Mouse (Mus musculus) monocyte, adult 59 days (primary cell): ENCODE measurements around the gene Oxsr1. TPM values are rescaled to one million over a fixed set of nuclear protein-coding genes. Genes with fewer than 3 reads are reported as not detected.

Experiments
- total RNA-seq, 2 experiments: library from RNA; stranded (reverse); gene quantifications; one replicate each; pipeline ENCODE4 v1.2.4; 2023

Gene Oxsr1
- total RNA-seq = 10 to 100 TPM; 37.3 to 40.8 TPM

DNA sequence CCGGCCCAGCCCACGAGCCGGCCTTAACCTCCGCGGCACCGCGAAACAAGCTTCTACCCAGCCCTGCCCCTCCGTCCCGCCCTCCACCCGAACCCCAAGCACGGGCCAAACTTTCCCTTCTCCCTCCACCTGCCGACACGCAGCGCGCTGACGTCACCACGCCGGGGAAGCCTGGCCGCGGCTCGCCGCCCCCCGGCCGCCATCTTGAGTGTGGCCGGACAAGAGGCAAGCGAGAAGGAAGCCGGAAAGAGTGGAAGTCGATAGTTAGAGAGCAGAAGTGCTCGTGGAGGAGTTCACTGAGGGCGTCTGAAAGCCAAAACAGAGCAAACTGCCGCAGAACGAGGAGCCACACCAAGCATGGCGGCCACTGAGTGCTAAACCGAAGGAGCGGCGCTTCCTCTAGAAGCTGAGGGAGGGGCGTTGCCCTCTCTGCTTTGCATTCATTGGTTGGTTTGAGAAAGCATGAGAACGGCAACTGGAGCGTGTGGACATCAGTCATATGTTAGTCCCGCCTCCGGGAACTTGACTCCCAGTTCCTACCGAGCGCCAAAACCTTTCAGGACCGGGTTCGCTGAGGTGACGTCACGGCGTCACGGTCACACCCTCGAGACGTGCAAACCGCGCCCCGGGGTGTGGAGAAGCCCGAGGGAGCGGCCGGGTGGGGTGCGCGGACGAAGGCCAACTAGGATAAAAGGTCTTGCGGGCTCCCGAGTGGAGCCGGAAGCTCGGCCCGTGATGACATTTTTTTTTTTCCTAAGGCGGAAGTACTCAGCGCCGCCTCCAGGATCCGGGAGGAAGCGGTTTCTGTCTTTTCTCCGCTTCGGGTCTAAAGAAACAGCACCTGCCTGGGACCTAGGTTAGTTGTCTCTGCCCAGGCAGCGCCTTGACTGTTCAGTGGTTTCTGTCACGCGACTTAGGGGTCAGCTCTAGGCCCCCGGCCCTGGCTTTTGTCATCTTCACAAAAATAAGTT lies at the start of gene Oxsr1:
TSS of gene Oxsr1 (minus strand) at position 139 of the 971 bp plus-strand sequence.

DNA sequence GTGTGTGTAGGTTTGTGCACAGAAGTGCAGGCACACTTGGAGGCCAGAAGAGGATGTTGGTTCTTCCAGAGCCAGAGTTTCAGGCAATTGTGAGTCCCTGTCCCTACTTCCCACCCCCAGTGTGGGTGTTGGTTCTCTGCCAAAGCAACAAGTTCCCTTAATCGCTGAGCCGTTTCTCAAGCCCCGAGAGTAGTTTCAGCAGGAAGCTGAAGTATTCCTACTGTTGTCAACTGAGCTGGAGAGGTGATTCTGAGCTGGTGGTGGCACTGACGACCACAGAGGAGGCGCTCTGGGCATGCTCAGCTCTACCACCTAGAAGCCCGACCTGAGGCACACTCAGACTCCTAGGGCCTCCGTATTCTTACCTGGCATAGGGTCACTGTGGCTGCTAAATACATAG lies 43.1 kb upstream of the Oxsr1 start, which contains the start of gene Slc22a14:
TSS of gene Slc22a14 (minus strand) at position 270 of the 400 bp plus-strand sequence.

DNA sequence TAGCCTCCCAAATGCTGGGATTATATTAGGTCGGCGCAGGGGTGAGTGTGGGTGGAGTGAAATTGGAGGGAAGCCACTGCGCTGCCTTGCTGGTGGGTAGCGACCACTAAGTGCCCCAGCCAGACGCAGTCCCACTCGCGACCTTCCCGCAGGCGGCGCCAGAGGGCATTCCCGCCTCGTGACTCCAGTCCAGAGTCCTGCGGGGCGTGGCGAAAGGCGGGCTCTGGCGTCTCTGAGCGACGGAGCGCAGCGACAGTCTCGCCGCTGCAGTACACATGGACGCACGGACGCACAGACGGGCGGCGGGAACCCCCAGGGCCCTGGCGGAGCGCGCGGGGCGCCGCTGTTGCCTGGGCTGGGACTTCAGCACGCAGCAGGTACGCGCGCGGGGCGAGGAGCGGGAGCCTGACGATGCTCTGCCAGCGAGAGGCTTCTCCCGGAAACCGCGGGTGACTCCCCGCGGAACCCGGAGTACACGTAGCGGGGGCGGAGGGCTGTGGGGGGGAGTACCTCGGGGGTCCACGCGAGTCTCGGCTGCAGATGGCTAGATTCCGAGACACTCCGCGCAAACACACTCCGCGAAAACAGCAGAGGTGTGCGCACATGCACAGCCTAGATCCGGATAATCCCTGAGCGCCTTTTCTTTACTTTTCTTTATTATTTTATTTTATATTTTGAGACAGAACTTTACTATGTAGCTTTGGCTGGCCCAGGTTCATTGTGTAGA lies 35.3 kb upstream of the Oxsr1 start, which contains the start of gene Xylb:
TSS of gene Xylb (plus strand) at position 51 of the 727 bp plus-strand sequence.

DNA sequence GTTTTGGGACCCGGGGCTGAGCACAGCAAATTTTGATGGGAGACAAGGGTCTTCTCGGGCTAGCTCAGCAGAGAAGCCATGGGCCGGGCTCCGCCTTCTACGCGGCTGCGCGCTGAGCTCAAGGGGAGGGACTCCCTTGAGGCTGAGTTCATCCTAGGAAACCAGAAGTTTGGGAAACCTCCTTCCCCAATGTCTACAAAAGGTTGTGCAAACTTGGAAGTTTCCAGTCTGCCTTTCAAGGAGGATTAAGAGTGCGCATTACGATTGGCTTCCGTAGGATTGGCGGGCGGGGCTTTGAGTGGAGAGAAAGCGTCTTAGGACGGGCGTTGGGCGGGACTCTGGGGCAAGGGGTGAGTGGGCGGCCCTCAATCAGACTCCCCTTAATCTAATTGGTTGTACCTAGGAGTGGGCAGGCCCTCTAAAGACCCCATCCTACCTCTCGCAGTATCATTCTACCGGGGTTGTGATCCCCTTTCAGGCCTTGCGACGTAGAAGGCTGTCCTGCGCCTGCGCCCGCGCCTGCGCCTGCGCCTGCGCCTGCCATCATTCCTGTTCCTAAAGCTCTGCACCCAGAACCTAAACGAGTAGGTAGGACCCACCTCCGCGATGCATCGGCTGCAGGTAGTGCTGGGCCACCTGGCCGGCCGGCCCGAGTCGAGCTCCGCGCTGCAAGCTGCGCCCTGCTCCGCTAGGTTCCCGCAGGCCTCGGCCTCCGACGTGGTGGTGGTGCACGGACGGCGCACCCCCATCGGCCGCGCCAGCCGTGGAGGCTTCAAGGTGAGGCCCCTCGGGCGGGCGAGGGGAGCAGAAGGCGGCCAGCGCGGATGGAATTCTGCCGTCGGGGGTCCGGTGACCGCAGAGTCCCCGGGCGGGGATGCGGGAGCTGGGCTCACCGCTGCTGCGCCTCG lies 18.9 kb upstream of the Oxsr1 start, which contains the start of gene Myd88:
TSS of gene Myd88 (minus strand) at position 503 of the 908 bp plus-strand sequence.

DNA sequence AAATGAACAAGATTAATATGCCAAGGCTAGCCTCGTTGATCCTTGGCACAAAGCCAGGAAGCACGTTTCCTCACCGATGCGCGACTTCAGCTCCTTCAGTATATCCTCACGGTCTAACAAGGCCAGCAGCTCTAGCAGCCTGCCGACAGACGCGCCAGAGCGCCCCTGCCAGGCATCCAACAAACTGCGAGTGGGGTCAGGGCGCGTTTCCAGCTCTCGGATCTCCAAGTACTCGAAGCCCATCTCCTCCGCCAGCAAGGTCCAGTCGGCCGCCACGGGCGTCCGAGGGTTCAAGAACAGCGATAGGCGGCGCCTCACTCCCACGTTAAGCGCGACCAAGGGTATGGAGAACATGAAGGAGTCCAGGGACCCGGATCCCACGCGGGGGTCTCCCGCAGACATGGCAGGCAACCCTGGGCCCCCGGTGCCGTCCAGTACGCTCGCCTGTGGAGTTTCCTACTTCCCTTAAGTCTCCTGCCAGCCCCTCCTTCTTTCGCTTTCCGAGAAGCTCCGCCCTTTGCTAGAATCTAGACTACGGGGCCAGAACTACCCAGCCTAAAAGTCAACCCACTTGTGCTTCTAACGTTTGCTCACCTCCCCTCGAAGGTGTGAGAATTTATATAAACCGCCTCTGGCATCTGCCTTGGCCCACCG lies 17.5 kb upstream of the Oxsr1 start, which contains the start of gene Acaa1a:
TSS of gene Acaa1a (plus strand) at position 119 of the 654 bp plus-strand sequence.

DNA sequence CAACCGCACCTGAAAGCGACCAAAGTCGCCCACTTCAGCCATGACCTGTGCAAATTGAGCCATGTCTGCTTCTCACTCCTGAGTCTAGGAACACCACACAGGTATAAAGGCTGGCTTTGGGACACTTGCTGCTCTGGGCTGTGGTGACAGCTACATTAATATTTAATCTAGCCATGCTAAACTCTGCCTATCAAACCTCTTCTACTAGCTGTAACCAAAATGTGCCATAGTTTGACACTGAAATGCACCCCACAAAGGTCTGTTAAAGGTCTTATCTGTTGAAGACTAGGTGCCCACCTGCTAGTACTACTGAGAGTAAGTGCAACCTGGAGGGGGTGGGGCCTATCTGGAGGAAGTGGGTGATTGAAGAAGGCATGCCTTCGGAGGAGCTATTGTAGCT lies 113.2 kb downstream of the Oxsr1 start, which contains the start of gene Slc22a13:
TSS of gene Slc22a13 (minus strand) at position 101 of the 400 bp plus-strand sequence.

Other genes with a start within 250 kb of the Oxsr1 start
- 1 to 10 TPM; 5.5 to 6.2 TPM for gene Plcd1, start 228.9 kb downstream of the Oxsr1 start, total RNA-seq
- gene Dlec1, start 219.9 kb downstream of the Oxsr1 start, total RNA-seq = under 1 TPM; 0.39 to 0.52 TPM
- 1 to 10 TPM; 1.1 to 1.3 TPM for gene Acaa1b, start 165.3 kb downstream of the Oxsr1 start, total RNA-seq
- not detected for gene Gm47289, start 163.3 kb downstream of the Oxsr1 start, total RNA-seq
- gene Slc22a13, start 113.3 kb downstream of the Oxsr1 start, total RNA-seq = under 1 TPM in 1 of 2 experiments, not detected in 1; 0.24 TPM
- 10 to 100 TPM; 71.9 to 80.1 TPM for gene Acaa1a, start 17.2 kb upstream of the Oxsr1 start, total RNA-seq
- 100 to 1,000 TPM; 107 to 123 TPM for gene Myd88, start 19.0 kb upstream of the Oxsr1 start, total RNA-seq
- 1 to 10 TPM; 2.8 to 3.0 TPM for gene Xylb, start 35.0 kb upstream of the Oxsr1 start, total RNA-seq
- not detected for gene Slc22a14, start 43.1 kb upstream of the Oxsr1 start, total RNA-seq
- gene Acvr2b, start 79.7 kb upstream of the Oxsr1 start, total RNA-seq = 1 to 10 TPM; 5.4 to 7.9 TPM
- 1 to 10 TPM; 3.1 to 4.1 TPM for gene Exog, start 122.5 kb upstream of the Oxsr1 start, total RNA-seq